Mouse (Mus musculus) 3134 (cell line): ENCODE measurements at regions not wholly inside any gene's neighbourhood (a gene's known extent, or its start where the extent isn't known, plus 50 kb on each side); places are given as distances from the start of the nearest gene placed in this dataset.

Experiments used
- DNase-seq: peaks from one replicate; pipeline ENCODE4 v3.0.0-alpha.2; 2011; ENCODE audit warnings: low spot score; ENCODE audit not compliant: insufficient read length; ENCODE audit errors: extremely low read depth

- DNase-seq: peak; percentile 4
These were observed 80.2 kb downstream of the Fthl17a start for GRCm38 (mm10) chrX:85329474-85330225.

GRCm38 (mm10) chrX:85343517-85343916 is 94.0 kb downstream of the Fthl17a start:
- no peak for DNase-seq

- no peak for DNase-seq
These were observed 125.8 kb downstream of the Fthl17a start for GRCm38 (mm10) chrX:85375296-85375695.

GRCm38 (mm10) chrX:85384452-85384851 is 135.0 kb downstream of the Fthl17a start:
- DNase-seq: no peak
